Mouse (Mus musculus) retina, embryonic 14.5 days (tissue): ENCODE results near the gene Ppp4r2.
A peak's percentile ranks its signal among the peaks of the same experiment; 100 is the strongest.

Experiments
- DNase-seq: peaks from one replicate; pipeline ENCODE4 v3.0.0-alpha.2; 2015; ENCODE audit warnings: low spot score

Ppp4r2 gene

DNA sequence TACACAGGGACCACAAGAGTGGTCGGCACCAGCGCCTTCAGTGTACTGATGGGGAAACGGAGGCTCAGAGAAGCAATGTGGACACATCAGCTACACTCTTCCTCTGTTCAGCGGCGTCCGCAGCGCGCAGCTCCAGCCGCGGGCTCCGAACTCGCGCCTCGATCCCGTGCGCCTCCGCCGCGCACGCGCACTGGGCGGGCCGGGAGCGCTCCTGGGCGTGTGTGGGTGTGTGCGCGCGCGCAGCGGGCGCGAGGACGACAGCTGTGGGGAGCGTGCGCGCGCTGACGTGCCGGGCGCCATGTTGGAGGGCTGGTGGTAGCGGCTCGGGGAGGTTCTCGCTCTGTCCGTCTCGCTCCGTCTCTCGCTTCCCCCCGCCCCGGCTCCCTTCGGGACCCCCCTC is at the start of gene Ppp4r2:
TSS of gene Ppp4r2 (plus strand) at position 268 of the 400 bp plus-strand sequence.
- peak; percentile 92 for DNase-seq

DNA sequence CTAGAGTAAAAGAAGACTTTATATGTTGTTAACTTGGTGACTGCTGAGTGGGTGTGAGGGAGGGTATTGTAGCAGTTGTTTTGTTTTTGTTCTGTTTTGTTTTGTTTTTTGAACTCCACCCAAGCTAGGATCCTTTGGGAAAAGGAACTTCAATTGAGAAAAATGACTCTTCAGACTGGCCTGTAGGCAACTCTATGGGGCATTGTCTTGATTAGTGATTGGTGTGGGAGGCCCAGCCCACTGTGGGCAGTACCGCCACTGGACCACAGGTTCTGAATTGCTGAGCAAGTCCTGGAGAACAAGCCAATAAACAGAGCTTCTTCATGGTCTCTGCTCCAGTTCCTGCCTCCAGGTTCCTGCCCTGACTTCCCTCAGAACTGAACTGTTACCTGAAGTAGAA is 45.7 kb upstream of the Ppp4r2 start:
- DNase-seq = no peak

DNA sequence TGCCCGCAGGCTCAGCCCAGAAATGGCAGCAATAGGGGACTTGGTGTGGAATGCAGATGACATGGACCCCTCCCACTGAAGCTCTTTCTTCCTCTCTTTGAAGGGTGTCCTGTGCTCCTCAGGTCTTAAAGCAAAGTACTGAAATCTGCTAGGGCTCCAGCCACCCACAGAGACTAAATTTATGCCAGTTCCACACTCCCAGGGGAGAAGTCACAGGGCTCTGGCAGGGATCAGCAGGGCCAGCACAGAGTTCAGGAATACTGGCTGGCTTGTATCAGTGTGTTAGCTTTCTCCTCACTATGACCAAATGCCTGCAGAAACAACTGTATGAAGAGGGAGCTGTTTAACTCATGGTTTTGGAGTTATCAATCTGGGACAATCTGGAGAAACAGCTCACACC is 44.3 kb upstream of the Ppp4r2 start:
- no peak for DNase-seq

DNA sequence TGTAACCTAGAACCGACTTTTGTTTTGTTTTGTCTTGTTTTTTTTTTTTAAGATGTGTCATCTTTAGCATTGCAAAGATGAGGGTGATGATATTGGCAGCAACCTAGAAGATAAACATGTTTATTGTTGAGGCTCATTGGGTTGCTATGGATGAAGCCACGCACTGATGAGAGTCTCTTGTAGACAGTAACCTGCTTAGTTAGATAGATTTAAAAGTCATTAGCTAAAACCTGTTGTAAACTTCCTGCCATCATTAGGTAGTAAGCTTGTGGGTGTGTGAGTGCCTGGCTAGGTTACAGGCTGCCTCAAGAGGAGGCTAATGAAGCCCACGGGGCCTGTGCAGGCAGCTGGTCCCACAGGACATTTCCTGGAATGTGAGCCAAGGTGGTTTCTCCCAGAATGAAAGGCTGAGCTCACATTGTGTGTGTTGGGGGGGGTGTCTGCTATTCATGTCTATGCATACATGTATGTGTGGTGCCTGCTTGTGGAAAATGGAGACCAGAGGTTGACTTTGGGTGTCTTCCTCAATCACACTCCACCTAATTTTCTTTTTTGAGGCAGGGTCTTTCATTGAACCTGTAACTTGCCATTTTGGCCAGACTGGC is 41.3 kb upstream of the Ppp4r2 start:
- DNase-seq = no peak

DNA sequence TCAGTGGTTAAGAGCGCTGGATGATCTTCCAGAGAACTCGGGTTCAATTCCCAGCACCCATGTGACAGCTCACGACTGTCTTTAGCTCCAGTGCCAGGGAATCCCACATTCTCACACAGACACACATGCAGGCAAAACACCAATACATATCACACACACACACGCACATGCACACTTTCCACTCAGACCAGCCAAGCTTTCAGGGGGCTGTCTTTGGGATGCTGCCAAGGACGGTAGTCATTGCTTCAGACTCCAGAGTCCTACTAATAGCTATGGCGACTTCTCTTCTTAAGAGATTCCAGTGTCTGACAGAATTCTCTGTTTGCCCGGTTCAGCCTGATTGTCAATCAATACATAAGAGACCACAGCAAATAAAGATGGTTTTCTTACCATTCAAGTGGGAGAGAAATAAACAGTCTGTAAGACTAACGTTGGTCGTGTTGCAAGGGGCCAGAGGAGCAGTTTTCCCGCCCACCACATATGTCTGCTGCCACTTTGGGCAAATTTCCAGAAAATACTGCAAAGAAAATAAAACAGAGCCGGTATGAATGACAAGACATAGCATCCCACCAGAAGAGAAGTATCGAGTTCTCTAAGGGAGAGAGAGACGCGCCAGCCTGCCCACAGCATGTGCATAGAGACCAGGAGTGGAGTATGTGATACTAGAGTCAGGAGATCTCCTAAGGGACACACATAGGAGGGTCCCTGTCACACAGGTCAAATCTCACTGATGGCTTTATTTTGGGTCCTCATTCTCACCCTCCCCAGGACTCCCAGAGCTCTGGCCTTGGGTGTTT is 40.3 kb upstream of the Ppp4r2 start:
- no peak for DNase-seq

DNA sequence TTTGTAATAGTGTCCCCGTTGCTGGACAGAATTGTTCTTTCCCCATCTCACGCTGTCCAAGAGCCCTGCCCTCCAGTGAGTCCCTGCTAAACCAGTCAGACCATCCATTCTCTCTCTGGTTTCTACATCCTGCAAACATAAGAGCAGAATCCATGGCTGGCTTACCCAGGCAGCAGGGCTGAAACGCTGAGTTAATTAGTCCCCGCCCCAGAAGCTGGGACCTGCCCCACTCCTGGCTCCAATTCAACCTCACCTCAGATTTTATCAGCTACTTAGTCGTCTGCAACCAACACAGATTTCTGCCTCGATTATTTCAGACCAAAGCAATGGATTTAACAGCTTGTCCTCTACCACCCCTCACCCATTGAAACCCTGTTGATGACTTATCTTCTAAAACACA is 37.6 kb upstream of the Ppp4r2 start:
- no peak for DNase-seq

DNA sequence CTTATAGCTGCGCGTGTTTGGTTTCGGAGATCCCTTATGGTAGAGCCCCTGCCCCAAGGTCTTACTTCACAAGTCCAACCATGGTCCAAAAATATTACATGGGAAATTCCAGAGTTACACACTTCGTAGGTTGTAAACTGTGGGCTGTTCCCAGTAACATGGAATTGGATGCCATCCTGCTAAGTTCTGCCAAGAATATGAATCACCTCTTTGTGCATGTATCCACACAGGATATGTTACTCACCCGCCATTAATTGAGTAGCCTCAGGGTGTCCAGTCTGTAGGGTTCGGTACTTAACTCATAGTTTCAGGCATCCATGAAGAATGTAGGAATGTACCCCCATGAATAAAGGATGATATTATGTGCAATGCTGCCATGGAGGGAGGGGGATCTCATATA is 34.1 kb upstream of the Ppp4r2 start:
- no peak for DNase-seq

DNA sequence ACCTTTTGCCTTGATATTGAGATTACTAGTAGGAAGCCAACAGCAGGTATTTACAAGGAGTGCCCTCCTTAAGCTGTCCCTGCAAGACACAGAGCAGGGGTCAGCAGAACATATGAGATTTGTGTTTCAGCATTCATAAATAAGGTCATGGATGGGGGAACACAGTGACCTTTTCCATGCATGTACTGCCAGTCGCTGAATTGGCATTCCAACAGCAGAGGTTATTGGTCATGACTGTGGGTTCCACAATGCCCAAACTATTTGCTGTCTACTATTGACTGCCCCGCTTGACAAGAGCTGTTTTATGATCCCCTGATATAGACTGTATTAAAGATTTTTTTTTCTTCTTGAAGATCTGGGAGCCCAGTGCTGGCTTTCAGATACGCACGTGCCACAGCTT is 33.7 kb upstream of the Ppp4r2 start:
- DNase-seq = no peak

DNA sequence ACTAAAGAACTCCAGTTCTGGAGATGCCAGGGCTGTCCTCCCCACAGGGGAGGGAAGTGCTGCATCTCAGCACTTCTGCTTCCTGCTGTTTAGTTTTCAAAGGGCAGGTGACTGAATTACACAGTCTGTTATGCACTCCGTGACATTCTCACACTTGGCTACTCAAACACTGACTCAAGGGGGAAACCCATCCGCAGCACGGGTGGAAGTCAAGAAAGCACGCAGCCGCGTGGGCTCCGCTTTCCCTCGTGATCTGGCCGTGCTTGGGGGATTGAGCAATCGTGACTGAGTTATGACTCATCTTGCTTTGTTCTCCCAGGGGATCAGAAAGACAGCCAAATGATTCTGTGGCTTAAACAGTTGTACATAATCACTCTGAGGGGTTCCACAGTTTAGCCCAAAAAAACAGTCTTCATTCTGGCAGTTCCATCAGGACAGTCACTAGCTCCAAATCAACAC is 32.9 kb upstream of the Ppp4r2 start:
- DNase-seq = no peak

DNA sequence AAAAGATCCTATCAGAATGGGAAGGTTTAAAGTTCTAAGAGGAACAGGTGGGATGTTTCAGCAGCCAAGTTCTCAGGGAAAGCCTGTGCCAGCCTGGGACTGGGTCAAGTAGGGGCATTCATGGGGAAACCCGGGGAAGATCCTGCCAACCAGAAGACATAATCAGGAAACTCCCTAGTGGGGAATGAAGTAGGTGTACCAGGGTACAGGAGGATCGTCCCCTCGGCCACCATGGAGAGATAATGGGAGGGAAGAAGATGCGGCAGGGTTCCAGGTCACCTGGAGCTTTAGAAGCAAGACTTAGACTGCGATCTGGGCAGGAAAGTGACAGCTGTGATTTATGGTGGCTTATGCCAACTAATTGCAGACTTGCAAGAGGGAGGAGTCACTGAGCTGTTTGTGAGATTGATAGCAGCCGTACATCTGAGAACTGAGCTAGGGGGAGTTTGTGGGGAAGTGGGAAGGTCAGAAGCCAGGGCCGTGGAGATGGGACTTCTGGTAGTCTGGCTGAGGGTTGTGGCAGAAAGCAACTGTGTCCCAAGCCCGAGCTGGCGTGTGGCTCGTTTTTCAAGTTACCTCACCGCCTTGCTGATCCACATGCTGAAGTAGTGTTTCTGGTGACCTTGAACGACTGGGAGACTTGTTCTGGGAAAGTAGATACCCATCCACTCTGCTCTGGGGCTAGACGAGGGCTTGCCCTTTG is 30.9 kb upstream of the Ppp4r2 start:
- no peak for DNase-seq

DNA sequence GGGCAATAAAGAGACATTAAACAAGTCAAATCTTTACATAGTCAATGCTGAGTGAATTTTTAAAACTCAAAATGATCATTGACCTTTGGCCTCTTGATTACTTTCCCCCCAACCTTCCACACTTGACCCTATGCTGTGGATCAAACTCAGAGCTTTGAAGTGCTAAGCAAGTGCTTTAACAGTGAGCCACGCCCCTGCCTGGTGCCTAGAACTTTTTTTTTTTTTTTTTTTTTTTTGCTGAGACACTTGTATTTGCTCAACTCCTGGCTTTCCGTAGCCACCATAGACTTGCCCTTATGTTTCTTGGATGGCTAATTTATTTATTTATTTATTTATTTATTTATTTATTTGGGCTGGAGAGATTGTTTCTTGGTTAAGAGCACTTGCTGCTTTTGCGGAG is 30.2 kb upstream of the Ppp4r2 start:
- DNase-seq = no peak

DNA sequence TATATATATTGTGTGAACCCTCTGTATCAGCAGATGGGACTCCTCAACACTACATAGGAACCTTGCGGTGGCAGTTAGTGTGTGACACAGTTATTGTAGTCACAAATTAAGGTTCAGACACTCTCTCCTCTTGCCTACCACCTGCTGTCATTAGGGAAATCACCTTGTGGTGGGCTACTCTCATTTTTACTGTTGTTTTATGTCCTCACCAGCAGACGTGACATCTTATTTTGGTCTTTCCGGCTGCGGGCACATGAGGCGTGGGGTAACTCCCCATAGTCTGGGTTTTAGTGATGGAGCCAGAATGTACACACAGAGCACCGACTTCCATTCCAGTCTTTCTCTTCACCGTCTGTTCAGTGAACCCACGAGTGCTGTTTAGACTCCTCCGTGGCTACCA is 26.2 kb upstream of the Ppp4r2 start:
- no peak for DNase-seq

DNA sequence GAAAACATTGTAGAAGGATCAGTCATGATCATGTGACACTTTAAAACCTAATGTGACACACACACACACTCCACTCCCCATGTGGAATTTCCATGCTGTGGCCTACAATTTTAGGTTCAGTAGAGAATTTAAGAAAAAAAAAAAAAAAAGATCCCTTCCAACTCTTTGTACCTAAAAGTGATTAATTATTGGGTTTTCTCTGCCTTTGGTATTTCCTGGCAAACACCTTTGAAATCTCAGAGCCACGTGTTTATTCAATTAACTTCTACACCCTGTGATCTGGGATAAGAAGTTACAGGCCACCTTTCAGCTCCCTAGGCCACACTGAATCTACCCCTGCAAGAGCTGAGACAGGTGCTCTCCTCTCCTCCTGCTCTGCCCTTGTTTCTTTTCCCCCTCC is 25.7 kb upstream of the Ppp4r2 start:
- DNase-seq = no peak

DNA sequence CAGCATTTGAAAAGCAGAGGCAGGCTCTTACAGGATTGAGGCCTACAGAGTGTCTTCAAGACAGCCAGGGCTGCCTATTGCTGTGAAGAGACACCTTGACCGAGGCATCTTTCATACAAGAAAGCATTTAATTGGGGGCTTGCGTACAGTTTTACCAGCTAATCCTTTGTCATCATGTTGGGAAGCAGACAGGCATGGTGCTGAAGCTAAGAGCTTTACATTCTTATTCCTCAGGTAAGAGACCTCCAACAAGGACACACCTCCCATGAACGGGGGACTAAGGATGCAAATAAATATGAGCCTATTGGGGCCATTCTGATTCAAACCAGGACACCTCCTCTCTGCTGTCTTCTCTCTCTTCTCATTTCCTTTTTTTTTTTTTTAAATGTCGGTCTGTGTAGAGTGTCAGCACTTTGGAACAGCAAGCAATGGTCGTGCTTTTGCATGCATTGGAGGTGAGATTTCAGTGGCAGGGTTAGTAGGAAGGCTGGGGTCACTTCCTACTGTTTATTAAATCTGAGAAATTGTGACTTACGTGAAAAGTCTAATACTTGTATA is 25.1 kb upstream of the Ppp4r2 start:
- DNase-seq = no peak

DNA sequence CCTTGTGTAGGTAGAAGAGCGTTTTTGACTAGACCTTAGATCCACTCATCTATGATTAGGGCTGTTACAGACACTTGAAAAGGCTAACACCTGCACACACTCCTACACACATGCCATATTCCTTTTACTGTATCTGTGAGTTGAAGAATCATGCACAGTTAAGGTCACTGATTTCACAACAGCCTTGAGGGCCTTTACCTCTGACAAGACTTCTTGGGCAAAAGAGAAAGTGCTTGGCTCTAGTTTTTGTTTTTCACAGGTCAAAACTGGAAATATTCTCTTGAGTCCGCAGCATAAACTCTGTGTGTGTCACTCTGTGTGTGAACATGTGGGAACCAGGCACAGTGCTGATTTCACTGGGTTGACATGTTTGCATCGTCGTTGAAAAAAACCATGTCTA is 23.3 kb upstream of the Ppp4r2 start:
- no peak for DNase-seq

DNA sequence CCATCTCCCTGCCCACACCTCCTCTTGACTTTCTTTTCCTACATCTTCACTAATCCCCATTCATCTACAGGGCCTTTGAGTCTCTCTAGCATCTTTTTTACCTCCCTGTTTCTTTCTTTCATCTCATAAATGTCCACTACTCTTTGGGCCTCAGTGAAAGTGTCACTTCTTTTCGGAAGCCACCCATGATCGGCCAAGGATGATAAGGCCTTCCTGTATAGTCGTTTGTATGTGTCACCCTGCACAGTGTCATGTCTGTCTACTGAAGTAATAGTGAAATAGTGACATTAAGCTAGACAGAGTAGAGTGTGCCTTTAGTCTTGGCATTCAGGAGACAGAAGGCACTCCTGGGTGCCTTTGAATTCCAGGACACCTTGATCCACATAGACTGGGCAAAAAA is 21.7 kb upstream of the Ppp4r2 start:
- no peak for DNase-seq

DNA sequence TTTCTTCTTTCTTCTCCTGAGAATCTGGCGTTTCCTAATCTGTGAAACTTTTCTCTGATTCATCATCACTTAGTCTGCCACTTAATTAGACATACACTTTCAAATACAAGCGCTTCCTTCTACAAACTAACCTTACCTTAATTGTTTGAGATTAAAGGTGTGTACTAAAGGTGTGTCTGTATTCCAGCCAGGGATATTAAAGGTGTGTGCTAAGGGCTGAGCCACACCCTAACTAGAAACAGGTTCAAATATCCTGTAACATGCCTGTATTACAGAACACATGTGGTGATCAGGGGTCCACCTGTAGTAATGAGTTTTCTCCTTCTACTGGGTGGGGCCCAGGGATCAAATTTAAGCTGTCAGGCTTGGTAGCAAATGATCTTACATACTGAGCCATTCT is 12.1 kb upstream of the Ppp4r2 start:
- no peak for DNase-seq

DNA sequence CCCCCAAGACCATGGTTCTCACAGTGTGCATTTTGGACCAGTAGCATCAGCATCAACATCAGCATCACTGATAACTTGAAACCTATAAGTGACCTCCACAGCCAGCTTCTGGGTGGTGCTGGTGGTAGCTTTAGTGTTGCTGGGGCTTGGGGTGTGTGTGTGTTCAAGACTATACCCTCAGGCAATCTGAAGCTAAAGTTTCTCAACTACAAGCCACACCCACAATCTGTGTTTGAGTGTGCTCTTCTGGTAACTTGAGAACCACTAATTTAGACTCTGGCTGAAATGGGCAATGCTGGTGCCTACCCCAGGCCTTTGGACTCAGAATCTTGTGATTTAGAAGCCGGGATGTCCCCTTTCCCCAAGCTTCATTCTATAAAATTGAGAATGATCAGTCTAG is 10.1 kb upstream of the Ppp4r2 start:
- no peak for DNase-seq

DNA sequence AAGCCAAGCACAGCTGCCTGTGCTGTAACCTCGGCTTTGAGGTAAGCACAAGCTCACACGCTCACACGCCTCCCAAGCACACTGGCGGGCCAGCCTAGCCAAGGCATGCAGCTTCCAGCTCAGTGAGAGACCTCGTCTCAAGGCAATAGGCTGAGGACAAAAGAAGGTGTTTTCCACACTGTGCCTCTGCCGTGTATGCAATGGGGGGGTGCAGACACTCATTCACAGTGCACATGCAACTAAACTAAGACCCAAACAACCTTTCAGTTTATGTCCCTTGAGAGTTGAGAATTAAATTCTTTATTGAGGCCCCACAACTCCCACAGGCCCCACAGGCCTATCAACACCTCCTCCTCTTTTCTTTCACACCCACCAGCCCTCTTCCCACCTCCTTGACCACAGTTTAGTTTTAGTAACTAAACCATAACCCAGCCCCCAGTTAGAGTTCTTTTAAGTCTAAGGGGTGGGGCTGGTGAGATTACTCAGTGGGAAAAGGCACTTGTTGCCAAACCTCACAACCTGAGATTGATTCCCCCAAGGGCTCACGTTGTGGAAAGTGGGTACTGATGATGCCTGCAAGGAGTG is 8.9 kb upstream of the Ppp4r2 start:
- no peak for DNase-seq

DNA sequence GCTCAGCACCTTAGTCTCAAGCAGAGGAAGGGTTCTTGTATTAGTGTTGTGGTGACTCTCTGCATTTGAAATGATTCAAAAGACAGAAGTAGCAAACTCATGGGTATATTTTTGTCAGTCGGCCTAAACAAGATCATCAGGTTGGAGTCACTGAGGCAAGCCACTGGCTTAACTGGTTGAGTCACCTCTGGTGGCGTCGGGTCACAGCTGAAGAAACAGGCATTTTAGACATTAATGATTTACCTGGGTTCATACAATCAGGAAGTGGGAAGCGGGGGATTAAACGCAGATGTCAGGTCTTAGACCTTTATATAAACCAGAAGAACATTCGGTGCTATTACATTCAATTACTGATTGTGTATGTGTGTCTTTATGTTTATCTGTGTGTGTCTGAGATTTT is 7.4 kb upstream of the Ppp4r2 start:
- no peak for DNase-seq

DNA sequence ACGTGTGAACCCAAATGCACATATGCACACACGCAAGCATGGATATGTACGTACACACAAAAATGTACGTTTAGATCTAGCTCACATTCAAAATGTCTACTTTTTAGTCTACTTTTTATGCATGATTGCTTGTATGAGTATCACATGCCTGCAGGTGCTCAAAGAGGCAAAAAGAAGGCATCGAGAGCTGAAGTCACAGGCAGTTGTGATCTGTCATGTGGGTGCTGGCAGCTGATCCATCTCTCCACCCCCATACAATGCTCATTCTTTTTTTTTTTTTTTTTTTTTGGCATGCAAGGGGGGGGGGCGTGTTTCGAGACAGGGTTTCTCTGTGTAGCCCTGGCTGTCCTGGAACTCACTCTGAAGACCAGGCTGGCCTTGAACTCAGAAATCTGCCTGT is 4.9 kb upstream of the Ppp4r2 start:
- DNase-seq = no peak

DNA sequence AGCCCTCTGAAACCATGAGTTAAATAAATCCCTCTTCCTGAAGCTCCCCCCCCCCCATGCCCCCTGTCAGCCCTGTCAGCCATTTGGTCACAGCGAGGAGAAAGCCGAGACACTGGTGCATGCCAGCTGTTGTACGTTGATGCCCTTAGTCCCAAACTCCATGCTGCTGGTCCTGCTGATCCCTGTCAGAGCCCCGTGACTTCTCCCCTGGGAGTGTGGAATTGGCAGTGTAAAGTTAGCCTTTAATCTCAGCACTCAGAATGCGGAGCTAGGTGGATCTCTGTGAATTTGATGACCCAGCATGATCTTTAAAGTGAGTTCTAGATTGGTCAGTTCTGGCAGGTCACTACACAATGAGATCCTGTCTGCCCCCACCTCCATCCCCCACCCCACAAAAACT is 3.7 kb upstream of the Ppp4r2 start:
- DNase-seq = no peak

DNA sequence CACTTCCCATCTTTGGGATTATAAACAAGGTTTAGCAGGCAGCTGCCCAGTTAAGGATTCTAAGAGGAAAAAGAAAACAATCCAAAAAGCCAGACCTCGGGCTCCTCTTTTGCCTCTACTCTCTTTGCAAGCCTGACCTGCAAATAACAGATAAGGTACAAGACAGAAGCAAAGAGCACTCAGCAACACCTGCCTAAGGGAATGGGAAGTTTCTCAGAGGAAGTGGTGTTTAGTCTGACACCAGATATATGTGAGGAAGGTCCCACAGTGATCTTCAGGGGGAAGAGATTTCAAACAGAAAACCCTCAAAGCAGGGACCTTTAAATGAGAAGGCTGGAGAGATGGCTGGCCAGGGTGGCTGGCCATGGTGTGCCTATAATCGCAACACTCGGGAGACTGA is 2.2 kb upstream of the Ppp4r2 start:
- DNase-seq = no peak
